Mouse (Mus musculus): ENCODE measurements around the gene Rtl10.

- no peak for TF ChIP-seq CTCF (IDR thresholded peaks at IDR 0.05; ENCODE audit: extremely low read depth, insufficient read depth, low read length)
- TF ChIP-seq POLR2A (IDR thresholded peaks at IDR 0.05; ENCODE audit: extremely low read depth, insufficient read depth, low read length), result no peak
Observed at GRCm38 (mm10) chr16:18471976-18472375, 26.7 kb upstream of the Rtl10 start.

Data from cortical plate, adult 2 months (tissue).